ENCODE assay signal across 8 mouse cellular contexts in genomic region chr4:144980811-144981551, GRCm38 (mm10).
DNase-seq lines count a peak whose midpoint lies in the region; ATAC-seq and TF ChIP-seq lines count a peak whose summit lies in the region.

No protein-coding gene starts in this region.

- peak; percentile 73 for DNase-seq in kidney, adult 2 months
- DNase-seq in adrenal gland, postnatal 14 days = peak; percentile 70
- peak; percentile 46 for DNase-seq in liver
- peak; percentile 30 to 46 for DNase-seq in spleen, postnatal 10 days (ENCODE audit: low spot score in 2 of 2)
- no peak for DNase-seq in right cerebral cortex, adult 18-20 months

- TF ChIP-seq CTCF in kidney, adult 2 months (conservative IDR thresholded peaks at IDR 0.05; ENCODE audit: insufficient read depth, insufficient read length, low read depth, low read length) = no peak

- no peak overlapping the region; the same call in 1 of the 2 replicates for H3K27ac ChIP-seq in kidney, adult 2 months (ENCODE audit: insufficient read depth, low read depth, low read length)
- H3K27ac ChIP-seq in kidney, embryonic 15.5 days = no peak overlapping the region
- H3K27ac ChIP-seq in heart, embryonic 16.5 days (ENCODE audit: low read length) = peak overlapping the region; percentile 42; the same call in 1 of the 2 replicates
- no peak overlapping the region for H3K27ac ChIP-seq in midbrain, embryonic 15.5 days

- H3K9ac ChIP-seq in kidney, embryonic 15.5 days = no peak overlapping the region
- H3K9ac ChIP-seq in heart, embryonic 16.5 days (ENCODE audit: low read length) = no peak overlapping the region
- H3K9ac ChIP-seq in midbrain, embryonic 15.5 days = no peak overlapping the region

- peaks cover 24% of the 10 kb centered on the region for H3K4me1 ChIP-seq in kidney, adult 2 months (ENCODE audit: control insufficient read depth, insufficient read depth, low read length)
- peaks cover 48% of the 10 kb centered on the region for H3K4me1 ChIP-seq in kidney, embryonic 15.5 days
- H3K4me1 ChIP-seq in heart, embryonic 16.5 days (ENCODE audit: control insufficient read depth, insufficient read depth, low read length) = peaks cover 39% of the 10 kb centered on the region
- H3K4me1 ChIP-seq in midbrain, embryonic 15.5 days = no peaks in the 10 kb centered on the region

- no peak for TF ChIP-seq POLR2A in kidney, adult 2 months (IDR thresholded peaks at IDR 0.05; ENCODE audit: low read depth, low read length)

- H3K27me3 ChIP-seq in kidney, adult 2 months (replicated peaks; ENCODE audit: control insufficient read depth, insufficient read depth, low read length) = no peaks in the 10 kb centered on the region
- H3K27me3 ChIP-seq in kidney, embryonic 15.5 days = no peaks in the 10 kb centered on the region
- H3K27me3 ChIP-seq in heart, embryonic 16.5 days (ENCODE audit: control insufficient read depth, insufficient read depth, low read length) = no peaks in the 10 kb centered on the region
- no peaks in the 10 kb centered on the region for H3K27me3 ChIP-seq in midbrain, embryonic 15.5 days (replicated peaks)

- H3K9me3 ChIP-seq in kidney, embryonic 15.5 days (replicated peaks) = no peaks in the 10 kb centered on the region
- H3K9me3 ChIP-seq in heart, embryonic 16.5 days (replicated peaks; ENCODE audit: control insufficient read depth, low read length) = no peaks in the 10 kb centered on the region
- H3K9me3 ChIP-seq in midbrain, embryonic 15.5 days = no peaks in the 10 kb centered on the region

- ATAC-seq in kidney, embryonic 15.5 days (replicated peaks; ENCODE audit: low FRiP score) = no peak
- peak; percentile 70; the same call in 1 of the 2 replicates for ATAC-seq in heart, embryonic 16.5 days (replicated peaks; ENCODE audit: extremely low read depth, insufficient read depth, low FRiP score)
- no peak for ATAC-seq in midbrain, embryonic 15.5 days (replicated peaks)

- no peaks in the 10 kb centered on the region for H3K36me3 ChIP-seq in kidney, adult 2 months (ENCODE audit: control insufficient read depth, insufficient read depth, low read length)
- H3K36me3 ChIP-seq in kidney, embryonic 15.5 days = no peaks in the 10 kb centered on the region; the same call in 1 of the 2 replicates
- peaks cover 4% of the 10 kb centered on the region; the same call in 1 of the 2 replicates for H3K36me3 ChIP-seq in heart, embryonic 16.5 days (ENCODE audit: control insufficient read depth, insufficient read depth)
- 0 out of 2 replicates have a peak, but pooled peaks cover 4% of the 10 kb centered on the region for H3K36me3 ChIP-seq in midbrain, embryonic 15.5 days (replicated peaks)

- no peak overlapping the region for H3K4me3 ChIP-seq in kidney, adult 2 months (ENCODE audit: insufficient read depth, low read depth, low read length)
- H3K4me3 ChIP-seq in kidney, embryonic 15.5 days (replicated peaks) = no peak overlapping the region
- H3K4me3 ChIP-seq in heart, embryonic 16.5 days (ENCODE audit: low read length) = no peak overlapping the region
- no peak overlapping the region for H3K4me3 ChIP-seq in midbrain, embryonic 15.5 days

- WGBS in kidney, adult 2 months = 26% methylated on average over 8 of the region's 8 CpGs
- WGBS in kidney, embryonic 15.5 days = 65% methylated on average over 8 of the region's 8 CpGs
- WGBS in heart, embryonic 16.5 days = 34% methylated on average over 8 of the region's 8 CpGs
- whole genome bisulfite sequencing in midbrain, embryonic 15.5 days = 73% methylated on average over 8 of the region's 8 CpGs

- no peak overlapping the region for H3K4me2 ChIP-seq in kidney, embryonic 15.5 days
- H3K4me2 ChIP-seq in heart, embryonic 16.5 days (ENCODE audit: low read depth, low read length) = 0 out of 2 replicates have a peak overlapping the region, but pooled peaks have one; percentile 13
- no peak overlapping the region for H3K4me2 ChIP-seq in midbrain, embryonic 15.5 days
